Mouse (Mus musculus): ENCODE measurements around the gene Casc3. TPM values are rescaled to one million over a fixed set of nuclear protein-coding genes. Genes with fewer than 3 reads are reported as not detected.

Casc3 gene
- polyA plus RNA-seq, 1 experiment, result 47.4 TPM

GRCm38 (mm10) chr11:98854116-98854515 is 49.4 kb downstream of the Casc3 start:
- Histone ChIP-seq H3K4me1 (ENCODE audit: control insufficient read depth, insufficient read depth, low read length) (0 out of 2 replicates have a peak, but pooled peaks cover 2% of the 10 kb centered on the region), H3K27ac (ENCODE audit: insufficient read depth, low read length) (no peak overlapping the region), H3K4me3 (ENCODE audit: insufficient read depth, low read length) (no peak overlapping the region)
- TF ChIP-seq CTCF (IDR thresholded peaks at IDR 0.05; ENCODE audit: extremely low read depth, insufficient read depth, low read length), result no peak
- no peak for TF ChIP-seq POLR2A (IDR thresholded peaks at IDR 0.05; ENCODE audit: extremely low read depth, insufficient read depth, low read length)

- Histone ChIP-seq H3K27ac (ENCODE audit: insufficient read depth, low read length) (no peak overlapping the region), H3K4me1 (ENCODE audit: control insufficient read depth, insufficient read depth, low read length) (0 out of 2 replicates have a peak, but pooled peaks cover 2% of the 10 kb centered on the region), H3K4me3 (ENCODE audit: insufficient read depth, low read length) (no peak overlapping the region)
- TF ChIP-seq POLR2A (IDR thresholded peaks at IDR 0.05; ENCODE audit: extremely low read depth, insufficient read depth, low read length), result no peak
- TF ChIP-seq CTCF (IDR thresholded peaks at IDR 0.05; ENCODE audit: extremely low read depth, insufficient read depth, low read length), result no peak
Measured at GRCm38 (mm10) chr11:98854659-98855058, 50.0 kb downstream of the Casc3 start.

- H3K27ac ChIP-seq (ENCODE audit: insufficient read depth, low read length), result no peak overlapping the region
- TF ChIP-seq CTCF (IDR thresholded peaks at IDR 0.05; ENCODE audit: extremely low read depth, insufficient read depth, low read length) (peak; percentile 84), POLR2A (IDR thresholded peaks at IDR 0.05; ENCODE audit: extremely low read depth, insufficient read depth, low read length) (no peak)
- H3K4me3 ChIP-seq (ENCODE audit: insufficient read depth, low read length), result no peak overlapping the region
- peaks cover 3% of the 10 kb centered on the region; the same call in 1 of the 2 replicates for H3K4me1 ChIP-seq (ENCODE audit: control insufficient read depth, insufficient read depth, low read length)
Measured at GRCm38 (mm10) chr11:98858759-98859731, 54.3 kb downstream of the Casc3 start.

- peak; percentile 66; the same call in 1 of the 2 replicates for TF ChIP-seq POLR2A (IDR thresholded peaks at IDR 0.05; ENCODE audit: extremely low read depth, insufficient read depth, low read length)
- peak; percentile 28; the same call in 1 of the 2 replicates for TF ChIP-seq CTCF (IDR thresholded peaks at IDR 0.05; ENCODE audit: extremely low read depth, insufficient read depth, low read length)
- Histone ChIP-seq H3K4me3 (ENCODE audit: insufficient read depth, low read length) (peak within 1 kb of the TSS; percentile 76), H3K27ac (ENCODE audit: insufficient read depth, low read length) (peak within 1 kb of the TSS; percentile 38), H3K4me1 (ENCODE audit: control insufficient read depth, insufficient read depth, low read length) (peaks cover 4% of the 10 kb centered on the region)
Measured at GRCm38 (mm10) chr11:98863028-98863750, 58.5 kb downstream of the Casc3 start, which contains the start of gene Wipf2. Gene Wipf2, plus strand, starts transcription at chr11:98863638.

- Histone ChIP-seq H3K27ac (ENCODE audit: insufficient read depth, low read length) (no peak overlapping the region), H3K4me1 (ENCODE audit: control insufficient read depth, insufficient read depth, low read length) (peaks cover 4% of the 10 kb centered on the region), H3K4me3 (ENCODE audit: insufficient read depth, low read length) (peak overlapping the region; percentile 76)
- TF ChIP-seq POLR2A (IDR thresholded peaks at IDR 0.05; ENCODE audit: extremely low read depth, insufficient read depth, low read length) (0 out of 2 replicates have a peak, but pooled peaks have one; percentile 11), CTCF (IDR thresholded peaks at IDR 0.05; ENCODE audit: extremely low read depth, insufficient read depth, low read length) (no peak)
Measured at GRCm38 (mm10) chr11:98863751-98864429, 59.2 kb downstream of the Casc3 start.

- Histone ChIP-seq H3K4me1 (ENCODE audit: control insufficient read depth, insufficient read depth, low read length) (peaks cover 14% of the 10 kb centered on the region), H3K4me3 (ENCODE audit: insufficient read depth, low read length) (no peak overlapping the region), H3K27ac (ENCODE audit: insufficient read depth, low read length) (no peak overlapping the region)
- TF ChIP-seq CTCF (IDR thresholded peaks at IDR 0.05; ENCODE audit: extremely low read depth, insufficient read depth, low read length) (no peak), POLR2A (IDR thresholded peaks at IDR 0.05; ENCODE audit: extremely low read depth, insufficient read depth, low read length) (no peak)
Measured at GRCm38 (mm10) chr11:98867293-98867692, 62.6 kb downstream of the Casc3 start.

GRCm38 (mm10) chr11:98869906-98870305 is 65.2 kb downstream of the Casc3 start:
- TF ChIP-seq POLR2A (IDR thresholded peaks at IDR 0.05; ENCODE audit: extremely low read depth, insufficient read depth, low read length) (no peak), CTCF (IDR thresholded peaks at IDR 0.05; ENCODE audit: extremely low read depth, insufficient read depth, low read length) (no peak)
- Histone ChIP-seq H3K4me1 (ENCODE audit: control insufficient read depth, insufficient read depth, low read length) (peaks cover 12% of the 10 kb centered on the region), H3K27ac (ENCODE audit: insufficient read depth, low read length) (no peak overlapping the region), H3K4me3 (ENCODE audit: insufficient read depth, low read length) (no peak overlapping the region)

- no peak for TF ChIP-seq CTCF (IDR thresholded peaks at IDR 0.05; ENCODE audit: extremely low read depth, insufficient read depth, low read length)
- no peak for TF ChIP-seq POLR2A (IDR thresholded peaks at IDR 0.05; ENCODE audit: extremely low read depth, insufficient read depth, low read length)
Measured at GRCm38 (mm10) chr11:98870791-98871190, 66.1 kb downstream of the Casc3 start.

GRCm38 (mm10) chr11:98871416-98871815 is 66.7 kb downstream of the Casc3 start:
- no peak for TF ChIP-seq POLR2A (IDR thresholded peaks at IDR 0.05; ENCODE audit: extremely low read depth, insufficient read depth, low read length)
- TF ChIP-seq CTCF (IDR thresholded peaks at IDR 0.05; ENCODE audit: extremely low read depth, insufficient read depth, low read length), result no peak
- H3K4me3 ChIP-seq (ENCODE audit: insufficient read depth, low read length), result no peak overlapping the region
- H3K27ac ChIP-seq (ENCODE audit: insufficient read depth, low read length), result peak overlapping the region; percentile 88
- H3K4me1 ChIP-seq (ENCODE audit: control insufficient read depth, insufficient read depth, low read length), result peaks cover 12% of the 10 kb centered on the region

More at GRCm38 (mm10) chr11:98870791-98871190, 66.1 kb downstream of the Casc3 start:
- Histone ChIP-seq H3K27ac (ENCODE audit: insufficient read depth, low read length) (peak overlapping the region; percentile 76; the same call in 1 of the 2 replicates), H3K4me3 (ENCODE audit: insufficient read depth, low read length) (no peak overlapping the region), H3K4me1 (ENCODE audit: control insufficient read depth, insufficient read depth, low read length) (peaks cover 12% of the 10 kb centered on the region)

Measured in cortical plate, adult 2 months (tissue).